Mouse (Mus musculus) heart, postnatal 10 days (tissue): ENCODE results near the gene Rasal2. TPM values are rescaled to one million over a fixed set of nuclear protein-coding genes. Genes with fewer than 3 reads are reported as not detected.

ENCODE experiments used
- DNase-seq, 2 experiments: peaks; one replicate each; pipeline ENCODE4 v3.0.0; 2021
- intact Hi-C: fragments of 180-260 bp; cut with DNase I; formaldehyde crosslinking; loops from one replicate; pipeline ENCODE4 v1.15.1; 2025
- total RNA-seq, 2 experiments: library from RNA; stranded (reverse); gene quantifications; 2 replicates each; pipeline ENCODE4 v1.2.3; 2021

Rasal2 gene
- total RNA-seq, 2 experiments from 2014 or later, result 33.3 to 34.2 TPM

DNA sequence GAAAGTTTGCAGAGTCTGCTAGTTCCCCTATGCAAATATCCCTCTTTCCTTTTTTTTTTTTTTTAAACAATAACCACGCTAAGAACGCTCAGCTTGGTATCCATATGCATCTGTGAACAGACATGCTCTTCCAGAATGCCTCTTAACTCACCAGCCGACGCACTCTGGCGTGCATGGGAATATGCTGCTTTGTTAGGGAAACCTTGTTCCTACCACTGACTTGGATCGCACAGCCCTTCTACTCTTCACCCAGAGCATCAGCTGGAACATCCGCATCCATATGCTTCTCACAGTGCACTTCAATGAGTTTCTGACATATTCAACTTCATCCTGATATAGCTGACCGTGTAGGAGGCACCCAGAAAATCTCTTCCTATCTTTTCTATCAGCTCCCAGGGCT lies 243.1 kb downstream of the Rasal2 start:
- intact Hi-C loops, result loop anchor here (5.0 kb wide), 1 partner anchor 108 kb away; no protein-coding TSS in a partner anchor

DNA sequence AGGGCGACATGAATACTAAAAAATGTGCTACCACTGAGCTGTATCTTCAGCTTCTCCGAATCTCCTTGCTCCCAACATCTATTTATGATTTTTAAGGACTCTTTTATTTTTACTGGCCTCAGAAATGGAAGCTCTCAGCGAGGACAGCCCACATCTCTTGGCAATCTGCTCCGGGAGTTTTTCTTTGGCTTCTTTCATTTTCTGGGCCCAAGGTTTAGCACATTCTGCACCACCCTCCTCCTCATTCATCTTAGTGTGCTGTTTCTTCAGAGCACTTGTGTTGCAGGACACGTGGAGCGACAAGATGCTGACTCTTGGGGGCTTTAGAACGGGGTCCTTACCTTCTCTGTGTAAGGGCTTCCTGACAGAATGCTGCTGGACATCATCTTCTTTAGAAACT lies 243.5 kb downstream of the Rasal2 start:
- peak; percentile 14 to 16 for DNase-seq
- intact Hi-C loops, result loop anchor here (5.0 kb wide), 1 partner anchor 108 kb away; no protein-coding TSS in a partner anchor

More for the DNA sequence above, 243.1 kb downstream of the Rasal2 start:
- no peak for DNase-seq

DNA sequence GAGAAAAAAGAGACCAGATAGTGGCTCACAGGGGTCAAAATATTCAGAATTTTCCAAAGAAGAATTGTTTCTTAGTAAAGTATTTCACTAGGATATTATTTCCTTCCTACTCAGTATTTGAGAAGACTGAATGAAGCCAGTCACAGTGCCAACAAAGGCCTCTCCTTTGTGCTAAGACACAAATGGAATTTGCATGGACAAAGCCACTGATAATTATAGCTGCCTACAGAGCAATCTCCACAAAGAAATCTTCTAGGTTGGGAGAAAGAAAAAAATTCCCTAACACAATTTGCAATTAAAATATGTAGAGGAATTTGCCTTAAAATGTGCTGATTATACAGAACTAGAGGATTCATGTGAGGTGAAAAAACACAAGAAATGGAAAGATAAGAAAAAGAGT lies 258.6 kb downstream of the Rasal2 start:
- intact Hi-C loops, result loop anchor here (5.0 to 10.0 kb wide), 2 partner anchors 129 to 311 kb away; no protein-coding TSS in a partner anchor
- DNase-seq, result no peak

DNA sequence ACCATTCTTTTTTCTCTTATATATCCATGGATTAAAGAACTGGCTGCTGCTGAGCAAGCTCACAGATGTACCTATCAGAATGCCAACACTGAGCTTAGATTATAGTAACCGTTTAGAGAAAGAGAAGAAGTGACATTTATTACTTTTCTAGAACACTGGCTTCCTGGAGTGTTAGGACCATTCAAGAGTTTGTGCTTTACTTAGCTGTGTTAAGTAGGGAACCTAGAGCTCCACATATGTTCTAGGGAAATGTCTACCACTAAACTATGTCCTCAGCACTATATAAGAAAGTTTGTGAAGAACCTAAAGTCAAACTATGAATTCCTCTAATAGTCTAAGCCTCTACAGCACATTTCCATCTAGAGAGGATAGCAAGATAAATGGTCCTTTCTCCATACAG lies 262.3 kb downstream of the Rasal2 start:
- no peak for DNase-seq
- intact Hi-C loops, result loop anchor here (5.0 to 10.0 kb wide), 2 partner anchors 132 to 315 kb away; no protein-coding TSS in a partner anchor

DNA sequence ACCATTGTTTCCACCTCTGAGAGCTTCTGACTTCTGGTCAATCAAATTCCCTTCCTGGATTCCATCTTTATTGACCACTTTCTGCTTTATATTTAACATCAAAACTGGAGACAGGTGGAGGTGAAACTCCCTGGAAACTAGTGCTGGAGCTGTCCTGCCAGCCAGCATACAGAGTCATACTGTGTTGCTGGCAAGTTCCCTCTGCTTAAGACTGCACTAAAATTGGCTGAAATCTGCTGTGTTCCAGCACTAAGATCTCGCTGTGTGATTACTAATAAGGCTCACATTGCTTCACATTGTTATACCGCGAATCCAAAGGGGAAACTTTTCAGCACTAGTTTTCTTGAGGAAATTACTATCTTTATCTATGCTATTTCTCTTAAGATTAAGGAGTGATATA lies 267.8 kb downstream of the Rasal2 start:
- no peak for DNase-seq
- intact Hi-C loops, result loop anchor here (10.0 kb wide), 1 partner anchor 390 kb away; no protein-coding TSS in a partner anchor

DNA sequence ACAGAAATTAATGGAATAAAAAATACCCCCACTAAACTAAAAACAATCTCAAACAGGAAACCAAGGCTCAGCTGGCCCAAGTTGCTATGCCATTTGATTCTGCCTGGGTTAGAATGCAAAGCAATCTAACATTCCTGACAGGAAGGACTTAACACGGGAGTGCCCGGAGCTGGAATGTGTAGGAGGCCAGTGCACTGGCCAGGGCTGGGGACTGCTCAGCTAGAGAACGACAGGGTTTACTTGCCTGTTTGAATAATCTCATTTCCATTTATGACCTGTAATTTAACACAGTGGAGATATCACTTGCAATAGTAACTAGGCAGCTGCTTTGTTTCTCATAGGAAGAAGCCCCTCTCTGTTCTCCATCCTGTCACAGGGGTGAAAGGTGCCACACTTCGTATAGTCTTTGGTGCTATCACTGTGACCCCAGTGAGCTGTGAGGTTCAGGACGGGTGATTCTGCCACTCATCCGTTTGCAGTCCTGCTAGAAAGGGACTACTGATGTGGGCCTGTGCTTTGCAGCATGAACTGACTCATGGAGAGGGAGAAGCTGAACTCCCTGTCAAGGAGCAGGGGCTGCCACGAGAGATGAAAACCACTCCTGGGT lies 269.0 kb downstream of the Rasal2 start:
- intact Hi-C loops, result loop anchor here (10.0 kb wide), 1 partner anchor 391 kb away; no protein-coding TSS in a partner anchor
- DNase-seq, result peak; percentile 14 to 16

DNA sequence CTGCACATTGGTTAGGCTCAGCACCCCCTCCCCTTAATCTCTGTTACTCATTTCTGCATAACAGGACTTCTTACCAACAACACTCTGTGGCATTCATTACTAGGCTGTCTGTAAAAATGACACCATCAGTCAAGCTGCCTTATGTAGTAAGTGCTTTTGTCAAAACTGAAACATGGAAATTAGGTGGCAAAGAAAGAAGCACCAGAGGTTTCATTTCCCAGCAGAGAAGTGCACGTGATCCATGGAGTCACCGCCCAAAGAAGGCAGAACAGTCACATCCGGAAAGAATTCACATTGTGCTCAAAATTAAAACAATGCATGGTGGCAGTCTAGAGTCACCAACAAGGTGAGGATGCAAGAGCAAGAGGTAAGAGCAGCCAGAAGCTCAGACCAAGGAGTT lies 271.4 kb downstream of the Rasal2 start:
- intact Hi-C loops, result loop anchor here (10.0 kb wide), 1 partner anchor 394 kb away; no protein-coding TSS in a partner anchor
- no peak for DNase-seq

DNA sequence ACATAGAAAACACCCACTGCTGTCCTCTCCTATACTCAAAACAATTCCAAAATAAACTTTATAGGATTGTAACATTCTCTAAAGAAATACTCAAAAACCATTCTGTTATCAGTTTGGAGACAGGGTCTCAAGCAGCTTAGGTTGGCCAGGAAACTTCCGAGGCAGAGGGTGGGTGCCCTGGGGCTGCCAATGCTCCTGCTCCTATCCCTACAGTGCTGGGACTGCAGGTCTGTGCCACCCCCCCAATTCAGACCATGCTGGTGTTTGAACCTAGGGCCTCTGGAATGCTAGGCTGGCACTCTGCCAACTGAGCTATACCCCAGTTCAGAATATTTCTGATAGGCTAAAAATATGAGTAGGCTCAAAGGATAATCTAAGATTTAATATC lies 274.5 kb downstream of the Rasal2 start:
- no peak for DNase-seq
- intact Hi-C loops, result no loop called here

DNA sequence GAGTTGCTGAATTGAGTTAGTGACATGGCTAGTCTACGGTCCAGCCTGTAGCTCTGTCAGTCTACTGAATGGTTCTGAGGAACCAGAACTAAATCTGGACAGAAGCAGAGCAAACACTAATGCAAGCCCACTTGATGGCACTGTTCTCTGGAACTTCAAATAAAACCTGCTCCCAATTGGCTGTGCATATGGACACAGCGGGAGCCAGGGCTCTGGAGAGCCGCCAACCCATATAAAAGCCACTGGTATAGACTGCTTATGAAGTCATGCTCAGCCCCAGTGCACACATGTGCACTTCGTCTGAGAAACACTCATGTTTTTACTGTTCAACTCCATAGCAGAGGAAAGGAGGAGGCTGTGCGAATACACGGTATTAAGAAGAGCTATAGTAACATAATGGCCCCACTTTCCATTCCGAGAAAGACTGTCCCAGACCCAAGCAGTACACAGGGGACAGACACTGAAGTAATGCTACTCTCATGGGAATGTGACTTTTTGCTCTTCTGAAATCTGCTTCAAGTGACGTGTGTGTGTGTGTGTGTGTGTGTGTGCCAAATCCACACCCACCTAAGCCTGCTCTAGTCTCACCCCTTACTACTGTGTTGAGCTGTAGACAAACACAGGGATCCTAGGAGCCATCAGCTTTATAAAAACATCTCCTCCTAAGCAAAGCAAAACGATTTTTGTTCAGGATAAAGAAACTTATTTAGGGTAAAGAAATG lies 275.1 kb downstream of the Rasal2 start:
- intact Hi-C loops, result no loop called here
- DNase-seq, result peak in 1 of 2 experiments; percentile 11

DNA sequence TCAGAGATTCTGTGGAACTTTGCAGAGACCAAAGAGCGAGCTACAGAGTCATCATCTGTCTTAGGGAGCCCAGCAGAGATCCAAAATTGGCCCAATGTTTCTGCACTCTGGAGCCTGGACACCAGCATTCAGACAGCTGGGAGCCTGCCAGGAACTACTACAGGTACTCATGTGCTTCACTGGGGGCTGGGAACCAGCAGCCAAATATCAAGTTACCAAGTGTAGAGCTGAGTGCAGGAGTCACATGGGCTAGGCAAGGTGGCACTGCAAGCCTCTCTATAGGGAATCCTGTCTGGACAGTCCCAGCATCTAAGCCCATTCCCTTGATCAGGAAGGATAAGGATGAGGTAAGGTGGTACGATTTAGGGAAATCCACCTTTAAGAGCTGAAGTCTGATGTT lies 284.2 kb downstream of the Rasal2 start:
- DNase-seq, result peak; percentile 39 to 61

DNA sequence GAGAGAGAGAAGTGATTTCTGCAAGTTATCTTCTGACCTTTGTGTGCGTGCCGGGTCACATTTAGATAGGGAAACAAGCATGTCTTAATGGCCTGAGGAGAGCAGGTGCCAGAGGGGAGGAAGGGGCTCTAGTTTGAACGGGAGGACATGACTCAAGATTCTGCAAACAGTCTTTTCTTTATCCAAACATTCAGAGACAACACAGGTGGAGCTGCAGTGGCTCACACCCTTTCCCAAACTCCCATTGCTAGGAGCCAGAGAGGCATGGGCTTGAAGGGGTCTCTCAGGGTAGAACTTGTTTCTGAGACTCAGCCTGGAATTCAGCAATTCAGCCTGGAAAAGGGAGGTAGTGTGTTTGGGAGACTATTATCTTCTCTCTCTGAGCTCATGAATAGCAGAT lies 288.6 kb downstream of the Rasal2 start:
- DNase-seq, result no peak
- intact Hi-C loops, result no loop called here

More for the DNA sequence above, 284.2 kb downstream of the Rasal2 start:
- intact Hi-C loops, result no loop called here

DNA sequence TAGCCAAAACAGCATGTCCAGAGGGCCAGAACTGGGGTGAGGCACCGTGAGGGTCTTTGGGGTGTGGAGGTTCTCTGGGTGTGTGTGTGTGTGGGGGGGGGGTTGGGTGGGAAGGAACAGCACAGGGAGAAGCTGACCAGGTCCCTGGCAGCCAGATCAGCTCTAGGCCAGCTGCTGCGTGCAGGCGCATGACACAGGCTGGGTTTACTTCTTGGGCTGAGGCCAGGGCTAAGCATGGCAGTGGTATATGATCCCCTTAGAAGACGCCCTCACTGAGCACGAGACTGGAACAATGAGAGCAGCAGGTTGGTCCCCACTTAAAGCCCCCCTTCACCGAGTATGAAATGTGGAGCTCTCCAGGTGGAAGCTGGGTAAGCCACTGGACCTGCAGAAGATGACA lies 293.2 kb downstream of the Rasal2 start:
- intact Hi-C loops, result no loop called here
- no peak for DNase-seq

DNA sequence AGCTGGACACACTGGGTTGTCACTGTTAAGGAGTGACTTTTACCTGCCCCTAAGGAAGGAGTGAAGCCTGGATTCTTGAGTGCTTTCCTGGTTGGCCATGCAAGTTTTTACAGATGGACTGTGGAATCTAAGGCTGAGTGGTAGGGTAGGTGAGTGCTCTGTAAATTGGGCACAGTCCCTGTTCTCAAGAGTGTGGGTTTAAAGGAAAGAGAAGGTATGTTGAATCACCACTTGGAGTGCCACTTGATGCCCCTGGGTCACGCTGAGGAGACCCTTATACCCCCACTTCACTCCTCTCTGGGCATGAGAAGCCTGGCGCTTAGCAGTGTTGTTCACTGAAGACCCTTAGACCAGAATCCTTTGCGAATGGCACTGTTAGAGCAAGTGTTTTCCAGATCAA lies 295.0 kb downstream of the Rasal2 start:
- DNase-seq, result no peak
- intact Hi-C loops, result no loop called here

DNA sequence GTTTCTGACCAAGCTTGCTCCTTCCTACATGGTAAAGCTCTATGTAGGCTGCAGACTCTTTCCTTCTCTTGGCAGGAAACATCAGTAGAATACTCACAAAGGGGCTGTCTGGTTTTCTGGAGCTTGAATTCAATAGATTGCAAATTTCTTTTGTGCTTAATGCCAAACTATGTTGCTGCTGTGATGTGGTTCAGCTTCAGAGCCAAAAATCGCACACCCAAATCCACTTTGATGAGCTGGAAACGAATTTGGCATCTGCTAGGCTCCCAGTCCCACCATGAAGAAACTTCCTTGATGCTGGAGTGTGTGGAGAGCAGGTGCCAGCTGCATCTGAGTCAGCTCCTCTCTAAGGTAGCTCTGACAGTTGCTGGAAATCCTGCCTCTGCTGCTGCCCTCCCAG lies 297.9 kb downstream of the Rasal2 start:
- intact Hi-C loops, result no loop called here

DNA sequence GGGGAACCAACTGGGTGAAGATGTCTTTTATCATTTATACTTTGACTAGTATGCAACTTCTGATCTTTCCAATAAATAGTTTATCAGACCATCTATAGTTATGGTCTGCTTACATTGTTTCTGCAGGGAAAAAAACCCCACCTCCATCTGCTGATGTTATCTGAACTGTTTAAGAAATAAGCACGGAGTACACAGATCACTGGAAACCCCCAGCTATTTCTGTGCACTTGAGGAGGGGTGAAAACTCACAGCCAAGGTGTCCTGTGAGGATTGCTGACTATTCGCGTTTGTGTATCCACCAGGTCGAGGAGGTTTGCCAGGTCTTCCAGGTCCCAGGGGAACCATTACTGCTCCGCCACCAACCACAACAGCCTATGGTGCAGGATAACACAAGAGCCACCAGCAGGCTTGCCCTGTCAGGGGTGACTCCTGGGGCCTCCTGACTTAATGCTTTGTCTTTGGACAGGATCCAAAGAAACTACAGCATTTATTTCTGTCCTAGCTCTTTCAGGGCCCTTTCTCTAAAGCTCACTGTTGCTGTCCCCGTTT lies 302.0 kb downstream of the Rasal2 start:
- intact Hi-C loops, result no loop called here

More for the DNA sequence above, 297.9 kb downstream of the Rasal2 start:
- DNase-seq, result no peak

DNA sequence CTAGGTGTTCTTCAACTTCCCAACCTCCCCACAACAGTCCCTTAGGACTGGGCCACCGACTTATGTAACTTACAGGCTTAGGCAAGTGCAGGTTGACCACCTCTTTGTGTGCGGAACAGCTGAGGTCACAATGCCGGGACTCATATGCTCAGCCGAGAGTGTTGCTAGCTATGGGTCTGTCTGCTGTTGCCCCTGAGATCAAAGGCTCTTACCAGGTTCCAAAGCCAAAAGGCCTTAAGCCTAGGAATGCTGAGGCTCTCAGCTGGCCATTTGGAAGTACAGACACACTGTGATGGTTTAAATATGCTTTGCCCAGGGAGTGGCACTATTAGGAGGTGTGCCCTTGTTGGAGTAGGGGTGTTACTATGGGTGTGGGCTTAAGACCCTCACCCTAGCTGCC lies 303.8 kb downstream of the Rasal2 start, which contains the start of gene Tex35:
Gene Tex35 (minus strand): TSS at position 101 of the 400 bp plus-strand sequence.
- intact Hi-C loops, result no loop called here
- no peak for DNase-seq

More for the DNA sequence above, 302.0 kb downstream of the Rasal2 start:
- DNase-seq, result no peak

DNA sequence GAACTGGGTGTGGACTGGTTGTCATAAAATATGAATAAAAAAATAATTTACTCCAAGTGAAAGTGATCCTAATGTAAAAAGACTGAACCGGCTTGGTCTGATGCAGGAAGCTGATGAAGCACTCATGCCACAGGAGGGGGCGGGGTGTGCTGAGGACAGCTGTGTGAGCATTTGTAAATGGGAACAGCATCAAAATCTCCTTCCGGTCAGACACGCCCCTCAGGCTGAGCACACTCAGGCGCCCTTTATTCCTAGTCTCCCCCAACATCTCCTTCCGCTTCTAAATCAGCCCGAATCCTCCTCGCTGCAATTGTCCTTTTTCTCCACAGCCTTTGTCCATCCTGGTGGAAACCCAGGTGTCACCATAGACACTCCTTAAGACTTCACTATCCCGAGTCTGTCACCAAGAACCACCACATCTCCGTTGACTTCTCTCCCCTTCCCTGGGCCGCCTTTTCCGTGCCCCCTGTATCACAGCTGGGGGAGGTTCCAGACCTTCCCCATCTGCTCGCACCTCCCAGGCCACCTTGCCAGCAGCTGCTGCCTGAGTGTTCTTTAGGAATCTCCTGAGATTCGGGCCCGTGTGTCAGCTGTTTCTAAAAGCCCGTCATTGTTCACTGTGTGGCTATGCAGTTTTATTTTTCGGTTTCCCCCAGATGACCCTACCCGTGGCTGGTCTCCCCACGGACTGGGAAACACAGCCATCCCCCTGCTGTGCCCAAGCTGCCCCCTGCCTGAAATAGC lies 311.1 kb downstream of the Rasal2 start:
- peak; percentile 56 to 64 for DNase-seq
- intact Hi-C loops, result no loop called here

DNA sequence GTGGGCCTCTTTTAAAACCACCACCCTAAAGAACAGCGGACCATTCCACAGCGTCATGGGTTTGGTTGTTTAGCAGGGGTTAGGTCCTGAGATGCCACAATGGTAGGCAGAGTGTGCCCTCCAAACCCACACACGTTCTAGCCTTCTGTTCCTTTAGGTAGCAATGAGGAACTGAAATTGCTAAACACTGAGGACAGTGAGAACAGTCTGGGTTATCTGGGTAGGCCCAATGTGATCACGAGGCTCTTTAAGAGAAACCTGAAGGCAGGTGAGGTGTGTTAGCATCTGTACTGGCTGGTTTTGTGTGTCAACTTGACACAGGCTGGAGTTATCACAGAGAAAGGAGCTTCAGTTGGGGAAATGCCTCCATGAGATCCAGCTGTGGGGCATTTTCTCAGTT lies 316.9 kb downstream of the Rasal2 start:
- intact Hi-C loops, result no loop called here
- DNase-seq, result no peak

DNA sequence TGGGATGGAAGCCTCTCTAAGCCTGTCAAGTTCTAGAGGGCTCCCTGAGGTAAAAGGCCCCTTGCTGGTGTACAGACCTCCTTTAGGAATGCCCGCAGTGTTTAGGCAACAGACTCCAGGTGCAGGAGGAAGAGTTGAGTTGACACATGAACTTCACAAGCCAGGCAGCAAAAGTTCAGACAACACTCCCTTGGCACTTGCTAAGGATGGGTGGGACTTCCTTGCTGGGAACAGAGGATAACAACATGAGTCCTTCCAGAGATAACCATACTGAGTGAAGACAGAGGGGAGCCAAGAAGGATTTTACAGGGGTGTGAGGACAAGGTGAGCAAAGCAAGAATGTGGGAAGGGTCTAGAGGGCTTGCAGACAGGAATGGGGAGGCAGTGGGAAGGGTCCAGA lies 319.8 kb downstream of the Rasal2 start:
- DNase-seq, result no peak
- intact Hi-C loops, result no loop called here

DNA sequence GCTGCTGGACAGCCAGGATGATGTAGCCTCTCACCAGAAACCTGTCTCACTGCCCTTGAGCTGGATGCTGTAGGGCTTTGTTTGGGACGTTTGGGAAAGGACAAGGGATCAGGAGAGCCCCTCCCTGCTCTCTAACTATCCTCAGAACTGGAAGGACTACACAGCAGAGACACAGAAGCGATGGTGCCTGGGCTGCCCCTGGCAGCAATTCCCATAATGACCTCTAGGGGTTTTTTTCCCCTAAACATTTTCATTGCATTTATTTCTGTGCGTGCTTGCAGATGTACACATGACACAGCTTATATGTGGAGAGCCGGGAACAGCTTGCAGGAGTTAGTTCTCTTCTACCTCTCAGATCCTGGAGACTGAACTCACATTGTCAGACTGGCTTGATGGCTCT lies 320.3 kb downstream of the Rasal2 start:
- intact Hi-C loops, result no loop called here
- no peak for DNase-seq

DNA sequence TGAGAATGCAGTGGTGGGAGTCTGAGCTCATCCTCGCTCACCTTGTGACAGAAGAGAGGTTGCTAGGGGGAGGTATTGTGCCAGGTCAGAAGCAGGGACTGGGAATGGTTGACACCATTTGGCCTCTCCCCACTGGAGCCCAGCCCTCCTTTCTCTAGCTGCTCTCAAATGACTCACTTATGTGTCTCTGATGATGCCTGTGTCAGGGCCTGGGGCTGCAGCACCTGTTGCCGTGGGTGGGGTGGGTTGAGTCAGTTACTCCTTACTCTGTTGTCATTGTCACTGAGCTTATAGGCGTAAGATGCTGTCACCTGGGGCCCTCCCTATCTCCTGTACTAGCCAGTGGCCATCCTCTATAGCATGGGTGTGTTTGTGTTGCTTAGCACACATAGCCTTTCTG lies 321.6 kb downstream of the Rasal2 start:
- DNase-seq, result no peak
- intact Hi-C loops, result no loop called here
